Mouse (Mus musculus) monocyte, adult 5-6 weeks (primary cell): ENCODE results near the gene Zbtb48. TPM values are rescaled to one million over a fixed set of nuclear protein-coding genes. Genes with fewer than 3 reads are reported as not detected.

Source experiments
- ATAC-seq: fragments of 153-309, 156-312 bp; replicated peaks from 2 replicates; pipeline ENCODE4 v1.8.0; 2017; ENCODE audit warnings: mild to moderate bottlenecking; ENCODE audit not compliant: low TSS enrichment, insufficient number of reproducible peaks, severe bottlenecking, poor library complexity, low FRiP score
- total RNA-seq: library from RNA; stranded (forward); fragments of 200-1000, 200-491, 200-594 nt; gene quantifications from 3 replicates; pipeline ENCODE4 v1.2.3, GENCODE M21; 2017

The Zbtb48 gene
- total RNA-seq, result 4.1 to 10.8 TPM (median 9.1 TPM) in 3 replicates

DNA sequence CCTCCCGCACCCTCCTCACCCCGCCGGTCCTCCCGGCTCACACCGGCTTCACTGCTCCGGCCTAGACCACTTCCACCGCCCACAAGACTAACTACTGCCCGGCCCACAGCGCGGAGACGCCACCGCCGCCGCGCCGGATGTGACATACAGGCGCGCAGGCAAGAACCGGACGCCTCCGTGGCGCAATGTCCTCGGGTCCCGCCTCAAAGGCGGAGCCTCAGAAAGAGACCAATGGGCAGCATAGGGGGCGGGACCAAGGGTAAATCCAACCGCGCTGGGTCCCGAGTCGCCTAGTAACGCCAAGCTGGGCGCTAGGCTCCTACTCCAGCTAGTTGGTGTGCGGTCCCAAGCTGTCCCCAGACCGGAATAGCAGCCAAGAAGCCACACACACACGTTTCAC is at the start of gene Zbtb48:
TSS of gene Zbtb48 (minus strand) at position 148 of the 400 bp plus-strand sequence.
- peak; percentile 89 for ATAC-seq

DNA sequence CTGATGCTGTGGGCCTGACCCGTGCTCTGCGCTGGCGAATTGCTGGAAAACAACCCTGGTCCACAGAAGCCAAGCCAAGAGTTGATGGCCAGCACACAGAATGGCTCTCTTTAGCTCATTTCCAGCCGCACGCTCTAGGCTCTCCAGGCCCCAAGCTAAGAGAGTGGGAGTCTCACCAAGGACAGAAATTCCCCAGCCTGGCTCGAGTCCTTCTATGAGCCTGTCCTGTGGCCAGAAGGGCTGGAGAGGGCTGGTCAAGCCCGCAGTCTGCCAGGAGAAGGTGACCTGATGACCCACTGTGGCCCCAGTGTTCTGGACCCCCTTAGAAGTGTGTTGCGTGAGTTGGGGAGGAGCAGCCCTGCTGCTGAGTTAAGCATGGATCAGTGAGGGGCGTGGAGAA is 49.7 kb upstream of the Zbtb48 start:
- ATAC-seq, result no peak

GRCm38 (mm10) chr4:152074548-152074947 is 47.1 kb upstream of the Zbtb48 start:
- ATAC-seq, result no peak

- no peak for ATAC-seq
Measured at GRCm38 (mm10) chr4:152073715-152074114, 46.2 kb upstream of the Zbtb48 start.

GRCm38 (mm10) chr4:152072655-152073054 is 45.2 kb upstream of the Zbtb48 start:
- no peak for ATAC-seq

DNA sequence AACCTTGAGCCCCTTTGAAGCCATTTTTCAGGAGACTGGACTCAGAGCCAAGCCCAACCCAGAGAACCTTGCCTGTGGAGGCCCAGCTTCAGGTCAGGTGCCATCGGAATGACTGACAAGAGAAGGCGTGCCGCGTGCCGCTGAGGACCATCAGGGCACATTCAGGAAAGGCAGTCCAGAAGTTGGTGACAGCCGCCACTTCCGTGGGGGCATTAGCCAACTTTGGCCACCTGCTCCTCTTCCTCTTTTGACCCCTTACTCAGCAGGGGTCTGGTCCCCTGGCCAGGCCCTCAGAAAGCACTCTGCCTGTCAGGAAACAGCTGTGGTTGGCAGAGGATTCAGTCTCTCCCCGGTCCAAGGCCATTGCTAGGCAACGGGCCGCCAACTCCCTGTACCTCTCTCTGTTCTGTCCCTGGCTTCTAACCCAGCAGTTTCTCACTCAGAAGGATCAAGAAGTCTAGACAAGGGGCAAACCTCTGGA is 44.7 kb upstream of the Zbtb48 start, which contains the start of gene Plekhg5:
TSS of gene Plekhg5 (plus strand) at position 378 of the 481 bp plus-strand sequence.
- no peak for ATAC-seq

- ATAC-seq, result no peak
Measured at GRCm38 (mm10) chr4:152070494-152071396, 43.3 kb upstream of the Zbtb48 start.

DNA sequence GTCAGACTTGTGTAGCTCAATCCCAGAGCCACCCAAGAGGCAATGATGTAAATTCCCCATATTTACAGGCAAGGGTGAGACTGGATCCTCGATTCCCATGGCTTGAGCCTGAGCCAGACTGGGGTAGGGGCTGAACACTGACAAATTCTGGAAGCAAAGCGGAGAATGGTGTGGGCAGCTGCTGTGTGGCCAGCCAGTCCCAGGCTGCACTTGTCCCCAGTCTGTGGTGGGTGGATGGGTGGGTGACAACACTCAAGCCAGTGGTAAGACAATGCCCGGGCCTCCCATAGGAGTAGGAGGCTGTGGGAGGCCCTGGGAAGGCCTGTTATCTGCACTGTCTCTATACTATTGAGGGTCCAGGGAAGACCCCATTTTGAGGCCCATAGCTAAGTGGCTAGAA is 41.8 kb upstream of the Zbtb48 start:
- no peak for ATAC-seq

GRCm38 (mm10) chr4:152068166-152068724 is 40.8 kb upstream of the Zbtb48 start:
- no peak for ATAC-seq

DNA sequence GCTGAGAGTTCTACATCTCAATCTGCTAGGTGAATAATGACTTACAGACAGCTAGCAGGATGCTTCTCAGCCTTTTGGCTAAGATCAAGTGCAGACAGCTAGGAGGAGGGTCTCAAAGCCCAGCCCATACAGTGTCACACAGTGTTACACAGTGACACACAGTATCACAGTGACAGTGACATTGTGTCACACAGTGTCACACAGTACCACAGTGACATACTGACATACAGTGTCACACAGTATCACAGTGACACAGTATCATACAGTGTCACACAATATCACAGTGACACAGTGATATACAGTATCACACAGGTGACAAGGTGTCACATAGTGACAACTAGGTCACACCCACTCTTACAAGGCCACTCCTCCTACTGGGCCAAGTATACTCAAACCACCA is 39.8 kb upstream of the Zbtb48 start:
- 0 out of 2 replicates have a peak, but pooled peaks have one; percentile 14 for ATAC-seq

- ATAC-seq, result no peak
Measured at GRCm38 (mm10) chr4:152062390-152063110, 35.1 kb upstream of the Zbtb48 start.

DNA sequence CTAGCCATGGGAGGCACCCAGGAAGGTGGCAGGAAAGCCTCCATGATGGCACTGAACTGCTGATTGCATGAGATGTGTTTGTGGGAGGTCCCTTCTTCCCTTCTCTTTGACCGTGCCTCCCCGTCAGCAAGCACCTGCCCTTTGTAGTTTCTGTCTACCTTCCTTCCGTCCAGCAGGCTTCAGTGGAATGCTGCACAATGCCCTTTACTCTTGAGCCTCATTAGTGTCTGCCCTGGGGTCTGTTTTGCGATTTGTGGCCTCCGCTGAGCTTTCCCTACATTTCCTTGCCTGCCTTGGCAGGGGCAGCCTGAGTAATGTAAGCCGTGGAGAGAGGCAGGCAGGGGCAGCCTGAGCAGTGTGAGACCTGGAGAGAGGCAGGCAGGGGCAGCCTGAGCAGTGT is 17.1 kb upstream of the Zbtb48 start:
- no peak for ATAC-seq

- ATAC-seq, result no peak
Measured at GRCm38 (mm10) chr4:152043171-152043570, 15.7 kb upstream of the Zbtb48 start.

DNA sequence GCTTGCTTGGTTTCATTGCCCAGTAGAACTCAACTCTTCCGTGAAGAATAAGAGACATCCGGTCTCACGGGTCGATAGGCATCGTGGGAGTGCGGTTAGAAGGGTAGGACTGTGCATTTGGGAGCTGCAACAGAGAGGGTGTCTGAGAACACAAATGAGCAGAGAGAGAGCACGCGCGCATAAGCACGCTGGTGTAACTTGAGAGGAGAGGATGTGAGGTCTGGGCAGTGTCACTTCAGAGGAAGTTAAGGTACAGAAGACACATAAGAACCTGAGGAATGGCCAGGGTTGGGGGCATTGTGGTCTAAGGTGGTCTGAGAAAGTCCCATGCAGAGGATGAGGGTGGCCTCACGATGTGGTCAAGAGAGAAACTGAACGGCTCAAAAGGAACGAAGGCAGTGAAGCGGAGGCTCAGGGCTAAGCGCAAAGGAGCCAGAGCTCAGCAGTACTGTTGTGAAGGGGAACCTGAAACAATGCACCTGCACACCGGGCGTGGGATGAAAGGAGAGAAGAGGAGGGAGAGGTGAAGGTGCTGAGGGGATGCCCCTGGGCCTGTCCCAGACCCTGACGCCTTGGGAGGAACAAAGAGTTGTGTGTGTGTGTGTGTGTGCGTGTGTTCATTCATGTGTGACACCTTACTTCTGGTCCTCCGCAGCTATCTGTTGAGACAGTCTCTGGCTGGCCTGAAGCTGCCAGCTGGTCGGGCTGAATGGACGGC is 14.6 kb upstream of the Zbtb48 start:
- ATAC-seq, result no peak

- ATAC-seq, result no peak
Measured at GRCm38 (mm10) chr4:152039831-152040310, 12.4 kb upstream of the Zbtb48 start.

GRCm38 (mm10) chr4:152038985-152039830 is 11.7 kb upstream of the Zbtb48 start, which contains the start of gene Nol9:
Gene Nol9 (plus strand): TSS chr4:152039321.
- ATAC-seq, result peak; percentile 82

- ATAC-seq, result no peak
Measured at GRCm38 (mm10) chr4:152038225-152038984, 10.9 kb upstream of the Zbtb48 start, which contains the start of gene Tas1r1. Gene Tas1r1 (minus strand): TSS chr4:152038568.
